Mouse (Mus musculus): Measurements from ENCODE around the gene Klhl9. TPM values are rescaled to one million over a fixed set of nuclear protein-coding genes. Genes with fewer than 3 reads are reported as not detected.
A peak's percentile ranks its signal among the peaks of the same experiment; 100 is the strongest.

Gene Klhl9
- polyA plus RNA-seq, 1 experiment from 2014 or later = 90.3 TPM

GRCm38 (mm10) chr4:88726727-88727126 lies 4.5 kb upstream of the Klhl9 start:
- Histone ChIP-seq H3K27me3 (replicated peaks; ENCODE audit: control insufficient read depth, insufficient read depth, low read length) (no peaks in the 10 kb centered on the region), H3K9me3 (ENCODE audit: control insufficient read depth, low read length) (no peaks in the 10 kb centered on the region), H3K9ac (ENCODE audit: low read depth, low read length) (no peak overlapping the region), H3K4me3 (ENCODE audit: low read length) (no peak overlapping the region), H3K36me3 (ENCODE audit: control insufficient read depth, insufficient read depth, low read length) (no peaks in the 10 kb centered on the region), H3K4me2 (ENCODE audit: low read length) (no peak overlapping the region), H3K27ac (ENCODE audit: low read depth, low read length) (no peak overlapping the region), H3K4me1 (ENCODE audit: control insufficient read depth, insufficient read depth, low read depth, low read length) (no peaks in the 10 kb centered on the region)
- ATAC-seq = no peak
- 92% methylated on average over 6 of the region's 6 CpGs for WGBS

DNA sequence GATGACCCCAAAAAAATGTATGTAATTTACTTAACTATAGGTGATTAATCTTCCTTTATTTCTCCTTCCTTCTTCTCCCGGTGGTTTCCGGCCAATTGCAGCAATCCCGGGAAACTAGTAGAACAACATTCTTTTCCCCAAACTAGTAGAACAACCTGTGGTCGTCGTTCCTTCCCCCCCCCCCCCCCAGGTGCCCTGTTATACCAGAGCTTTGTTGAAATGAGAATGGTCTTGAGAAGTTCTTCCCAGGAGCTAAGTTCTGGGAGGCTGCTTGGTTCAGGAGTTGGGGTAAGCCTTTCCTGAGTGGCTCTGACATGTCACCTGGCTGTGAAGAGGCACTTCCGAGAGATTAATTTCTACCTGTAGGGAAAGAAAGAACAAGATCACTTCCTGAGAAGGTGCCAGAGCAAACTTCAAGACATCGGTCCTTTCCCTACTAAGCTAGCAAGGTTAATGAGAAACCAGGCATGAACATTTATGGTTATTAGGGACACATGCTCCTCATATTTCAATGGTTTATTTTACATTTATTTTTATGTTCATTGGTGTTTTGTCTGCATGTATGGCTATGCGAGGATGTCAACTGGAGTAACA lies 1.3 kb upstream of the Klhl9 start:
- Histone ChIP-seq H3K9ac (ENCODE audit: low read depth, low read length) (no peak overlapping the region), H3K4me3 (ENCODE audit: low read length) (no peak overlapping the region), H3K4me2 (ENCODE audit: low read length) (no peak overlapping the region), H3K4me1 (ENCODE audit: control insufficient read depth, insufficient read depth, low read depth, low read length) (peaks cover 20% of the 10 kb centered on the region), H3K9me3 (ENCODE audit: control insufficient read depth, low read length) (no peaks in the 10 kb centered on the region), H3K36me3 (ENCODE audit: control insufficient read depth, insufficient read depth, low read length) (peaks cover 7% of the 10 kb centered on the region), H3K27ac (ENCODE audit: low read depth, low read length) (no peak overlapping the region), H3K27me3 (replicated peaks; ENCODE audit: control insufficient read depth, insufficient read depth, low read length) (no peaks in the 10 kb centered on the region)
- 70% methylated on average over 8 of the region's 8 CpGs for WGBS
- no peak for ATAC-seq

DNA sequence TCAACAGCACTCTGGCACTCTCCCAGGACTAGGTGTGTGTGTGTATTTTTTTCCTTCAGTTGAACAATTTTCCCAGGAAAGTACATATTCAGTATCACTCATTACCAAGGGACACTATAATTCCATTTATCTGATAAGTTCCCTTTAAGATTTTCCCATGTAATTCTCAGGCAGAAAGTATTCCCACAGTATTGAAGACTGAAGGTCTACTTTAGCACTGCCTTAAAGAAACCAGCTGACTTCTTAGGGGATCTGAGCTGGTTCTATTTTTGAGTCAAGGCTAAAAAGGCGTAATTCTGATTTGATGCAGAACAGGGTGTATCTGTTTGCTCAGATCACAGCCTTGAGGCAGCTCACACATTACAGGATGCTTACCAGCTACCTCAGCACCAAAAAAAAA lies 3.5 kb downstream of the Klhl9 start:
- H3K4me2 ChIP-seq (ENCODE audit: low read length) = peak overlapping the region; percentile 57
- peaks cover 26% of the 10 kb centered on the region for H3K4me1 ChIP-seq (ENCODE audit: control insufficient read depth, insufficient read depth, low read depth, low read length)
- no peaks in the 10 kb centered on the region for H3K9me3 ChIP-seq (ENCODE audit: control insufficient read depth, low read length)
- 65% methylated on average over 1 of the region's 1 CpGs for WGBS
- no peaks in the 10 kb centered on the region for H3K27me3 ChIP-seq (replicated peaks; ENCODE audit: control insufficient read depth, insufficient read depth, low read length)
- peaks cover 10% of the 10 kb centered on the region for H3K36me3 ChIP-seq (ENCODE audit: control insufficient read depth, insufficient read depth, low read length)
- no peak for ATAC-seq
- H3K4me3 ChIP-seq (ENCODE audit: low read length) = peak overlapping the region; percentile 25
- H3K9ac ChIP-seq (ENCODE audit: low read depth, low read length) = no peak overlapping the region
- no peak overlapping the region for H3K27ac ChIP-seq (ENCODE audit: low read depth, low read length)

DNA sequence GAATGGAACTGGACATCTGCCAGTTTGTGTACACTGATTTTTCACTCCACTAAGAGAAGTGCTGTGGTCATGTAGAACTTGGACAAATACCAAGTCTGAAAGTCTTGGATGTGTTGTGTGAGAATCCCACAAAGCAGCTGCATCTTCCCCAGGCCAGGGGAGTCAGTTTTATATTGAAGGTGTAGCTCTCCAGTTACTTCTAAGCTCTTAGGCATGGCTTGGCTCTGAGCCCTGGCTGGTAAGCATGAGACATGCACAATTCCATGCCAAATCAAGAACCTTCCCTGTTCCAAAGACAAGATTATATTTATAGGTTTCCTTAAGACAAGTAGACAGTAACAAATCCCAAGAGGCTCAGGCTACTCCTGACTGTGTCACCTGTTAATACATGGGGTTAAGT lies 7.2 kb downstream of the Klhl9 start:
- no peak overlapping the region for H3K4me2 ChIP-seq (ENCODE audit: low read length)
- ATAC-seq = no peak
- no peak overlapping the region for H3K27ac ChIP-seq (ENCODE audit: low read depth, low read length)
- H3K36me3 ChIP-seq (ENCODE audit: control insufficient read depth, insufficient read depth, low read length) = peaks cover 4% of the 10 kb centered on the region
- H3K4me1 ChIP-seq (ENCODE audit: control insufficient read depth, insufficient read depth, low read depth, low read length) = peaks cover 13% of the 10 kb centered on the region
- H3K9ac ChIP-seq (ENCODE audit: low read depth, low read length) = no peak overlapping the region
- no peaks in the 10 kb centered on the region for H3K9me3 ChIP-seq (ENCODE audit: control insufficient read depth, low read length)
- H3K4me3 ChIP-seq (ENCODE audit: low read length) = no peak overlapping the region
- no peaks in the 10 kb centered on the region for H3K27me3 ChIP-seq (replicated peaks; ENCODE audit: control insufficient read depth, insufficient read depth, low read length)

DNA sequence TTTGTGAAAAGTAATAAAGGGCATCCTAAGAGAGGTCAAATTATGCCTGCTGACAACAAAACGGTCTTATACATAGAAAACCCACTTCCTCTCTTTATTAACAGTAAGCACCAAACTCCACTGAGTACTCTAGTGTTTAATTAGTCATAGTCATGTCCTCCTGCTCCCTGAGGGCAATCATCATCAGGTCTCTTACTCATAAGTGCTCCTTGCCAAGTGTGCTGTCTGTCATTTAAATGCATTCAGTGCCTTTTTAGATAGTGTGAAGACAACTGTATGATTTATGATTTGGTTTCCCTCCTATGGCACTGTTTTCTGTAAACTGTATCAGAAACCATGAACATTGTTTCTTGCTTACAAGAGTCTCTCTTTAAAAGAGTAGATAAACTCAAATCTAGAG lies 8.0 kb downstream of the Klhl9 start:
- Histone ChIP-seq H3K9ac (ENCODE audit: low read depth, low read length) (no peak overlapping the region), H3K4me2 (ENCODE audit: low read length) (no peak overlapping the region), H3K4me1 (ENCODE audit: control insufficient read depth, insufficient read depth, low read depth, low read length) (peaks cover 11% of the 10 kb centered on the region), H3K27ac (ENCODE audit: low read depth, low read length) (no peak overlapping the region), H3K36me3 (ENCODE audit: control insufficient read depth, insufficient read depth, low read length) (peaks cover 6% of the 10 kb centered on the region), H3K4me3 (ENCODE audit: low read length) (no peak overlapping the region), H3K27me3 (replicated peaks; ENCODE audit: control insufficient read depth, insufficient read depth, low read length) (no peaks in the 10 kb centered on the region), H3K9me3 (ENCODE audit: control insufficient read depth, low read length) (no peaks in the 10 kb centered on the region)
- ATAC-seq = no peak
- WGBS = 85% methylated on average over 1 of the region's 1 CpGs

DNA sequence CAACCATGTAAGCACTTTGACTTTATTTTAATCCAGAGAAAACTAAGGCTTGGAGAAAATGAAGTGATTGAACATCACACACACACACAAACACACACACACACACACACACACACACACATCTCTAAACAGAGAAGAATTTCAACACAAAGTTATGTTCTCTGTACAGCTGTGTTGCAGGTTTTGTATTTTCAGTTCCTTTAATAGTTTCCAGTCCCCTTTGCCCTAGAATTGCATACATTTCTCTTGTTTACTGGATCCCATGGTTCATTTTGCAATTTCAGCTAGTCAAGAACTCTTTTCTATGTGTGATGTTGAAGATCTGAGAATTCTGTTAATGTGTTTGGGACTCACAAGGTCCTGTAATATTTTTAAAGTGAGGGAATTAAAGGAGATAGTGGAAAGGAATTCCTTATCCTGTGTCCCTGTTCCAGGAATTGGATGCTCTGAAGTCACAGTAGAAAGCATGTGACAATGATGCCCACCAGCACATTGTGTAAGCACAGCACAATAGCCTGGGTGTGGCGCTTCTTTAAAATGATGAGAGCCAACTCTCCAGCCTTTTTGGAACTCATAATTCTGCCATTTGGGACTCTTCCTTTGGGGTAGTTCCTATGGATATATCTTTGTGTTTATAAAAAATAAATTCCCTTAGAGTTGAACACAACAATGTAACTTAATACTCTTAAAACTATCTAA lies 15.0 kb downstream of the Klhl9 start:
- Histone ChIP-seq H3K27ac (ENCODE audit: low read depth, low read length) (no peak overlapping the region), H3K4me2 (ENCODE audit: low read length) (no peak overlapping the region), H3K36me3 (ENCODE audit: control insufficient read depth, insufficient read depth, low read length) (peaks cover 3% of the 10 kb centered on the region; the same call in 1 of the 2 replicates), H3K27me3 (replicated peaks; ENCODE audit: control insufficient read depth, insufficient read depth, low read length) (no peaks in the 10 kb centered on the region), H3K9me3 (ENCODE audit: control insufficient read depth, low read length) (no peaks in the 10 kb centered on the region), H3K4me1 (ENCODE audit: control insufficient read depth, insufficient read depth, low read depth, low read length) (no peaks in the 10 kb centered on the region), H3K9ac (ENCODE audit: low read depth, low read length) (no peak overlapping the region), H3K4me3 (ENCODE audit: low read length) (no peak overlapping the region)
- no peak for ATAC-seq
- 96% methylated on average over 1 of the region's 1 CpGs for WGBS

DNA sequence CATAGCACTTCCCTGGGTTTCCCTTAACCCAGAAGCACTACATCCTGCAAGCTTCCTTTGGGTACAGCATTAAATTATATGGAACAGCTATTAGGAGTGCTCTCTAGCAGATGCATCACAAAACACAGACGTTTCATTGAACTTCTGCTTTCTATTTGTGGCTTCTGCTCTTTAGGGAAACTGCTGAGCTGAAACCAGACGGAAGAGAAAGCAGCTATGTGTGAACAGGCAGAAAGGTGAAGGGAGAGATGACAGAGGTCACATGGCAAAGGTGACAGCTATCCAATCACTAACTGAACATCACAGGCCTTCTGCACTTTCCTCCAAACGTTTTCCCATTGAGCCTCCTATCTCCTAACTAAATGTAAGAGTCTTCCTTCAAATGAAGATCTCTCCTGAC lies 16.3 kb downstream of the Klhl9 start:
- 51% methylated on average over 3 of the region's 3 CpGs for WGBS
- no peak overlapping the region for H3K4me3 ChIP-seq (ENCODE audit: low read length)
- no peak for ATAC-seq
- H3K4me1 ChIP-seq (ENCODE audit: control insufficient read depth, insufficient read depth, low read depth, low read length) = no peaks in the 10 kb centered on the region
- H3K27me3 ChIP-seq (replicated peaks; ENCODE audit: control insufficient read depth, insufficient read depth, low read length) = no peaks in the 10 kb centered on the region
- no peaks in the 10 kb centered on the region for H3K9me3 ChIP-seq (ENCODE audit: control insufficient read depth, low read length)
- no peak overlapping the region for H3K9ac ChIP-seq (ENCODE audit: low read depth, low read length)
- no peak overlapping the region for H3K4me2 ChIP-seq (ENCODE audit: low read length)
- peaks cover 3% of the 10 kb centered on the region; the same call in 1 of the 2 replicates for H3K36me3 ChIP-seq (ENCODE audit: control insufficient read depth, insufficient read depth, low read length)
- H3K27ac ChIP-seq (ENCODE audit: low read depth, low read length) = no peak overlapping the region

- no peaks in the 10 kb centered on the region for H3K27me3 ChIP-seq (replicated peaks; ENCODE audit: control insufficient read depth, insufficient read depth, low read length)
- H3K36me3 ChIP-seq (ENCODE audit: control insufficient read depth, insufficient read depth, low read length) = no peaks in the 10 kb centered on the region
- WGBS = 76% methylated on average over 1 of the region's 1 CpGs
- no peak overlapping the region for H3K4me3 ChIP-seq (ENCODE audit: low read length)
- H3K9me3 ChIP-seq (ENCODE audit: control insufficient read depth, low read length) = no peaks in the 10 kb centered on the region
- H3K9ac ChIP-seq (ENCODE audit: low read depth, low read length) = no peak overlapping the region
- ATAC-seq = no peak
- no peaks in the 10 kb centered on the region for H3K4me1 ChIP-seq (ENCODE audit: control insufficient read depth, insufficient read depth, low read depth, low read length)
- no peak overlapping the region for H3K27ac ChIP-seq (ENCODE audit: low read depth, low read length)
- no peak overlapping the region for H3K4me2 ChIP-seq (ENCODE audit: low read length)
Measured at GRCm38 (mm10) chr4:88699301-88699700, 23.0 kb downstream of the Klhl9 start.

- Histone ChIP-seq H3K36me3 (ENCODE audit: control insufficient read depth, insufficient read depth, low read length) (no peaks in the 10 kb centered on the region), H3K27ac (ENCODE audit: low read depth, low read length) (no peak overlapping the region), H3K4me3 (ENCODE audit: low read length) (no peak overlapping the region), H3K4me2 (ENCODE audit: low read length) (no peak overlapping the region), H3K4me1 (ENCODE audit: control insufficient read depth, insufficient read depth, low read depth, low read length) (no peaks in the 10 kb centered on the region), H3K9ac (ENCODE audit: low read depth, low read length) (no peak overlapping the region), H3K27me3 (replicated peaks; ENCODE audit: control insufficient read depth, insufficient read depth, low read length) (no peaks in the 10 kb centered on the region), H3K9me3 (ENCODE audit: control insufficient read depth, low read length) (no peaks in the 10 kb centered on the region)
- ATAC-seq = no peak
- 87% methylated on average over 5 of the region's 5 CpGs for WGBS
Measured at GRCm38 (mm10) chr4:88698781-88699180, 23.5 kb downstream of the Klhl9 start.
